ENCODE assay signal across 9 mouse cellular contexts in the genomic region with DNA sequence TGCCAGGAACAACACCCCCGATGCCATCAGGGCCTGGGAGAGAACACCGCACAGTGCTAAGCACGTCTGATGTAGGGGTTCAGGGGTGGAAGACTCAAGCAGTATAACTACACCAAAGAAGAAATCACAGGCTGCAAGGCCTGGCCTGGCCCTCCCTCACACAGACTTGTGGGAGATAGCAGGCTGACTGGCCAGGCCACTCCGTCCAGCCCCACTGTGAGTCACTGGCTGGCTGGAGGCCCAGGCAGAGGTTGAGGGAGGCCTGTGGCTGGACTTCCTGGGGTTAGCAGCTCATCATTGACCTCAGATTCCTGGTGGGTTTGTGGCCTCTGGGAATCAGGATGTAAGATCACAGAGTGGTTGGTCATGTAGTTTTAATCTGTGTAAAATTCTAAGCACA. TPM values are rescaled to one million over a fixed set of nuclear protein-coding genes. Genes with fewer than 3 reads are reported as not detected.
DNase-seq lines count a peak whose midpoint lies in the region; ATAC-seq lines count a peak whose summit lies in the region.
"Had no signal": no experiment of that assay in that cellular context is flagged by ENCODE, and none has a peak within 500 bp of the region (broad histone marks: within the 10 kb centered on the region; RNA-seq: fewer than 3 reads in every experiment).

No protein-coding gene starts in this region.

- ATAC-seq in hindbrain, embryonic 16.5 days: no peak
- peak; percentile 84 for ATAC-seq in heart, embryonic 12.5 days (ENCODE audit: insufficient number of reproducible peaks, low FRiP score)
- no peak for ATAC-seq in forebrain, embryonic 11.5 days (replicated peaks; ENCODE audit: low FRiP score)

- no peak overlapping the region for H3K4me2 ChIP-seq in hindbrain, embryonic 16.5 days (ENCODE audit: low read length)
- no peak overlapping the region for H3K4me2 ChIP-seq in heart, embryonic 12.5 days
- H3K4me2 ChIP-seq in forebrain, embryonic 11.5 days (ENCODE audit: low read depth, low read length, severe bottlenecking): no peak overlapping the region
- H3K4me2 ChIP-seq: liver, embryonic 15.5 days had no signal

- no peak for DNase-seq in hindbrain, embryonic 10.5 days (ENCODE audit: low spot score)
- DNase-seq in adrenal gland, postnatal 4 days (ENCODE audit: low spot score in 2 of 2): peak; percentile 51 to 77
- DNase-seq in kidney, postnatal 36 days: peak; percentile 89 to 92
- DNase-seq in spleen, postnatal 36 days (ENCODE audit: low spot score in 2 of 2): peak; percentile 28 to 32
- DNase-seq in forebrain, embryonic 11.5 days (ENCODE audit: low spot score): no peak
- DNase-seq in thymus, postnatal 10 days (ENCODE audit: low spot score in 2 of 2): no peak

- peaks cover 62% of the 10 kb centered on the region for H3K4me1 ChIP-seq in hindbrain, embryonic 10.5 days (replicated peaks)
- H3K4me1 ChIP-seq in hindbrain, embryonic 16.5 days (ENCODE audit: control insufficient read depth, insufficient read depth, low read depth, low read length): peaks cover 25% of the 10 kb centered on the region
- H3K4me1 ChIP-seq in heart, embryonic 12.5 days (replicated peaks): peaks cover 22% of the 10 kb centered on the region
- peaks cover 25% of the 10 kb centered on the region for H3K4me1 ChIP-seq in forebrain, embryonic 11.5 days (replicated peaks; ENCODE audit: control insufficient read depth, insufficient read depth, low read length)
- H3K4me1 ChIP-seq: liver, embryonic 15.5 days had no signal

- H3K9ac ChIP-seq in hindbrain, embryonic 16.5 days (ENCODE audit: low read depth, low read length): no peak overlapping the region
- H3K9ac ChIP-seq in heart, embryonic 12.5 days: peak overlapping the region; percentile 54
- no peak overlapping the region for H3K9ac ChIP-seq in forebrain, embryonic 11.5 days (ENCODE audit: low read length)
- H3K9ac ChIP-seq: liver, embryonic 15.5 days had no signal

- H3K4me3 ChIP-seq in hindbrain, embryonic 10.5 days: no peak overlapping the region
- no peak overlapping the region for H3K4me3 ChIP-seq in hindbrain, embryonic 16.5 days (ENCODE audit: low read length)
- no peak overlapping the region for H3K4me3 ChIP-seq in heart, embryonic 12.5 days
- no peak overlapping the region for H3K4me3 ChIP-seq in forebrain, embryonic 11.5 days (ENCODE audit: low read depth, low read length)
- H3K4me3 ChIP-seq: liver, embryonic 15.5 days had no signal

- H3K27me3 ChIP-seq in hindbrain, embryonic 10.5 days (ENCODE audit: insufficient read depth, poor library complexity, severe bottlenecking): no peaks in the 10 kb centered on the region
- no peaks in the 10 kb centered on the region for H3K27me3 ChIP-seq in hindbrain, embryonic 16.5 days (replicated peaks; ENCODE audit: control insufficient read depth, insufficient read depth, low read length)
- H3K27me3 ChIP-seq in heart, embryonic 12.5 days (replicated peaks): no peaks in the 10 kb centered on the region
- no peaks in the 10 kb centered on the region for H3K27me3 ChIP-seq in forebrain, embryonic 11.5 days (ENCODE audit: control insufficient read depth, insufficient read depth, low read length)
- H3K27me3 ChIP-seq: liver, embryonic 15.5 days had no signal

- peak overlapping the region; percentile 74; the same call in 1 of the 2 replicates for H3K27ac ChIP-seq in hindbrain, embryonic 10.5 days
- no peak overlapping the region for H3K27ac ChIP-seq in hindbrain, embryonic 16.5 days (ENCODE audit: low read depth, low read length)
- H3K27ac ChIP-seq in heart, embryonic 12.5 days (ENCODE audit: poor library complexity, severe bottlenecking): peak overlapping the region; percentile 68
- H3K27ac ChIP-seq in forebrain, embryonic 11.5 days (ENCODE audit: low read depth, low read length): no peak overlapping the region
- H3K27ac ChIP-seq: liver, embryonic 15.5 days had no signal

- no peaks in the 10 kb centered on the region for H3K9me3 ChIP-seq in hindbrain, embryonic 10.5 days
- H3K9me3 ChIP-seq in hindbrain, embryonic 16.5 days (ENCODE audit: control insufficient read depth, low read length): no peaks in the 10 kb centered on the region
- H3K9me3 ChIP-seq in heart, embryonic 12.5 days (replicated peaks): no peaks in the 10 kb centered on the region
- no peaks in the 10 kb centered on the region for H3K9me3 ChIP-seq in forebrain, embryonic 11.5 days (ENCODE audit: control insufficient read depth, low read length)
- H3K9me3 ChIP-seq: liver, embryonic 15.5 days had no signal

- H3K36me3 ChIP-seq in hindbrain, embryonic 10.5 days: no peaks in the 10 kb centered on the region
- H3K36me3 ChIP-seq in hindbrain, embryonic 16.5 days (ENCODE audit: control insufficient read depth, insufficient read depth, low read length): no peaks in the 10 kb centered on the region
- no peaks in the 10 kb centered on the region for H3K36me3 ChIP-seq in heart, embryonic 12.5 days
- no peaks in the 10 kb centered on the region for H3K36me3 ChIP-seq in forebrain, embryonic 11.5 days (ENCODE audit: control insufficient read depth, insufficient read depth, low read length)
- H3K36me3 ChIP-seq: liver, embryonic 15.5 days had no signal

- 82% methylated on average over 4 of the region's 4 CpGs for WGBS in hindbrain, embryonic 10.5 days
- 83% methylated on average over 4 of the region's 4 CpGs for WGBS in hindbrain, embryonic 16.5 days
- 50% methylated on average over 4 of the region's 4 CpGs for WGBS in heart, embryonic 12.5 days
- 87% methylated on average over 4 of the region's 4 CpGs for WGBS in forebrain, embryonic 11.5 days

RNA-seq across cellular contexts. Expression of a gene that starts 22.9 kb away (rescaled TPM):
- 104 and 125 TPM in 2 replicates for polyA plus RNA-seq in hindbrain, embryonic 10.5 days (2016; fragmentation: Nextera tagmentation; extraction: Ambion mirVana)
- polyA plus RNA-seq in hindbrain, embryonic 16.5 days (2015; fragmentation: Nextera tagmentation; extraction: Ambion mirVana): 59.3 and 62.3 TPM in 2 replicates
- total RNA-seq in adrenal gland, postnatal 4 days (2021): 10 to 100 TPM; 33.6 to 34.6 TPM
- 49.5 and 54.6 TPM in 2 replicates for polyA plus RNA-seq in heart, embryonic 12.5 days (2016; fragmentation: Nextera tagmentation; extraction: Ambion mirVana)
- 90.3 and 92.5 TPM in 2 replicates for polyA plus RNA-seq in forebrain, embryonic 11.5 days (2014; fragmentation: Nextera tagmentation; extraction: Ambion mirVana)

RNA-seq across cellular contexts. Expression of a gene that starts 59.5 kb away (rescaled TPM):
- polyA plus RNA-seq in hindbrain, embryonic 10.5 days (2016; fragmentation: Nextera tagmentation; extraction: Ambion mirVana): 17.8 and 19.1 TPM in 2 replicates
- 38.3 and 40.1 TPM in 2 replicates for polyA plus RNA-seq in hindbrain, embryonic 16.5 days (2015; fragmentation: Nextera tagmentation; extraction: Ambion mirVana)
- 1 to 10 TPM; 4.9 to 7.1 TPM for total RNA-seq in adrenal gland, postnatal 4 days (2021)
- 7.9 and 8.0 TPM in 2 replicates for polyA plus RNA-seq in heart, embryonic 12.5 days (2016; fragmentation: Nextera tagmentation; extraction: Ambion mirVana)
- 16.3 and 18.4 TPM in 2 replicates for polyA plus RNA-seq in forebrain, embryonic 11.5 days (2014; fragmentation: Nextera tagmentation; extraction: Ambion mirVana)

Comparison
In these comparisons a context has a peak if more than half of its experiments do, and no peak if none do; other contexts are left out.
1. H3K27ac ChIP-seq: peak in hindbrain, embryonic 10.5 days (single experiment) and heart, embryonic 12.5 days (single experiment); none in hindbrain, embryonic 16.5 days (single experiment) and forebrain, embryonic 11.5 days (single experiment).
2. DNase-seq: peak in adrenal gland, postnatal 4 days (2 of 2), kidney, postnatal 36 days (2 of 2) and spleen, postnatal 36 days (2 of 2); none in hindbrain, embryonic 10.5 days (single experiment), forebrain, embryonic 11.5 days (single experiment) and thymus, postnatal 10 days (0 of 2).